Mouse (Mus musculus): ENCODE results near the gene Angptl7.

DNA sequence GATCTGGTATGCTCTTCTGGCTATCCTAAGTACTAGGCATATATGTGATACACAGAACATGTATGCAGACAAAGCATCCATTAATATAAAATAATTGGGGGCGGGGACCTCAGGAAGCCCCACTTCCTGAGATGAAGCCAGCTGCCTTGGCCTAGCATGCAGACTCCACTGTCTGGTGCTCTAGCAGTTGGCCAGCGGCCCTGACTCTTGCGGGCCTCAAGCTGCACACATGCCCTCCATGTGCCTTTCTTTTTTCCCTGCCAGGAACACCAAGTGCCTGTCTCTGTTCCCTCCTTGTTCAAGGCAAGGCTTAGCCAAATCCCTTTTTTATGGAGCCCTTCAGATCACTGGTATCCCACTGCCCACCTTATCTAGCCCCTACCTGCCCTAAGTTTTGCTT, 35.6 kb upstream of the Angptl7 start:
- TF ChIP-seq CTCF (IDR thresholded peaks at IDR 0.05; ENCODE audit: insufficient read depth, low read length): no peak
- TF ChIP-seq POLR2A (IDR thresholded peaks at IDR 0.05; ENCODE audit: borderline replicate concordance, extremely low read depth, low read depth, low read length): no peak

Measured in lung, adult 2 months (tissue).